Mouse (Mus musculus) cerebellum, adult 18-20 months (tissue): Measurements from ENCODE around the gene Celf2.
"Not testable (repeated sequence)": the region's sequence is repeated elsewhere in the genome, so short reads cannot be mapped to it uniquely, and the experiment has no call there.

Experiments used
- DNase-seq, 2 experiments: peaks; one replicate each; pipeline ENCODE4 v3.0.0; 2021

Gene Celf2

GRCm38 (mm10) chr2:7378736-7379135 is 130.6 kb downstream of the Celf2 start:
- no peak for DNase-seq

DNA sequence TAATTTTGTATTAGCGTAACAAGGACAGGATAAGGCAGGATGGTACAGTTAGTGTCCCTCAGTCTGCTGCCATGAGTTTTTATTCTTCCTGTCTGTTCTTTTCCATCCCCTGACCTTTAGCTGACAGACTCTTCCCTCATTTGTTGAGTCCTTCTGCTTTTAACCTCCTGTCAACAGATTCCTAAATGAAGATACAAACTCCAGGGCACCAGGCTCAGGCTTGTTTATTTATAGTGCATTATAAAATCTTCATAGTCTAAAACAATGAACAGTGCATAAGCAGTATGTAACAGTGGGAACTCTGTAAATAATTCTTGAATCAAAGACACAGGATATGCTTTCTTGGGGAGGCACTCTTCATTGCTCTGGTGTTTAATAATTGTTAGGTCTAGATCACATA is 131.5 kb downstream of the Celf2 start:
- DNase-seq, result no peak

DNA sequence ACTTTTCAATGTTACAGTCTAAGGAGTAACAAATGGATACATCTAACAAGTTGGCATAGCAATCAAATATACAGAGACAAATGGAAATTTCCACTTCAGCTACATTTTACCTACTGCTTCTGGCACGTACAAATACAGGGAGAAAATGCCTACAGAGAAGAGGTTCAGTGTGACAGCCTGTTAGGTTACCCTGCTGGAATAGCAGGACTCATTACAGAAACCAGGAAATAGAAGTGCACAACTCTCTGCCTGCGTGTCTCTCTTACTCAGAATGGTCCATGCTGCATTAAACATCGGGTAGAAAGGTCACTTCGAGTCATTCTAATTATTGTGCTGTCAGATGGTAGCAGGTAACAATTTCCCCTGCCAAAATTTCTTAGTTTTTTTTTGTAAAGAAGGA is 141.6 kb downstream of the Celf2 start:
- no peak for DNase-seq

DNA sequence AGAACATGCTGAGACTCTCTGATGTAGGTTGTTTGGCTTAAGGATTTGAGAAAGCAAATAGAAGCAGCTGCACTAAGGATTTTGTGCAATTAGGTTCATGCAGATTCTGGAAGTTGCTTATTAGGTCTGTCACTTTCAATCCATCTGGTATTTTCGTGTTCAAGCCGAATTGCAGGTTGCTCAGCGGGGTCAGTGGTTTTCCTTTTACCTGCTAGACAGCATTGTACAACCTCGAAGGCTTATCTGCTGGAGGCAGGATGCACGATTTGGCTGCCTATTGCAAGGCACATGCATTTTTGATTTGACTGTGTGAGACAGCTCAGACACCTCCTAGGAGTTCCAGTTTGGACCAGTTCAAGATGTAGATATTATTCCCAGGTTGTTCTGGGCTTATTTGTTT is 149.8 kb downstream of the Celf2 start:
- DNase-seq, result no peak

GRCm38 (mm10) chr2:7358816-7359215 is 150.5 kb downstream of the Celf2 start:
- DNase-seq, result no peak

DNA sequence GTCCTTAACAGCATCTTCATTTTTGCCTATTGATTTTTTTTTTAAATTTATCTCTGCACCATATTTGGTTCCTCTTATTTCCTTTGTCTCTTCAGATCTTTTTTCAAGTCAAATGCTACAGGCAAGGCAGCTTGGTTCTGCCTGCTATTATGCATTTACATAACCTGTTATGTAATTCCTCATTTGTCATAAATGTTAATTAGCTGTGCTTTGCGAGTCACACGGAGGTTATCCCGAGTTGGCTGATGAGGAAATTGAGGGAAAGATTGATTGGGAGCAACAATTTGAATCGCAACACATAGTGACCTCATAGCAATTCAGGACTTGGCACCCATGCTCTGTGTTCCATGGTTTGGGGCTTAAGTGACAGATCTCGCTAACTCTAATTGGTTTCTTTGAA is 158.1 kb downstream of the Celf2 start:
- DNase-seq, result no peak

DNA sequence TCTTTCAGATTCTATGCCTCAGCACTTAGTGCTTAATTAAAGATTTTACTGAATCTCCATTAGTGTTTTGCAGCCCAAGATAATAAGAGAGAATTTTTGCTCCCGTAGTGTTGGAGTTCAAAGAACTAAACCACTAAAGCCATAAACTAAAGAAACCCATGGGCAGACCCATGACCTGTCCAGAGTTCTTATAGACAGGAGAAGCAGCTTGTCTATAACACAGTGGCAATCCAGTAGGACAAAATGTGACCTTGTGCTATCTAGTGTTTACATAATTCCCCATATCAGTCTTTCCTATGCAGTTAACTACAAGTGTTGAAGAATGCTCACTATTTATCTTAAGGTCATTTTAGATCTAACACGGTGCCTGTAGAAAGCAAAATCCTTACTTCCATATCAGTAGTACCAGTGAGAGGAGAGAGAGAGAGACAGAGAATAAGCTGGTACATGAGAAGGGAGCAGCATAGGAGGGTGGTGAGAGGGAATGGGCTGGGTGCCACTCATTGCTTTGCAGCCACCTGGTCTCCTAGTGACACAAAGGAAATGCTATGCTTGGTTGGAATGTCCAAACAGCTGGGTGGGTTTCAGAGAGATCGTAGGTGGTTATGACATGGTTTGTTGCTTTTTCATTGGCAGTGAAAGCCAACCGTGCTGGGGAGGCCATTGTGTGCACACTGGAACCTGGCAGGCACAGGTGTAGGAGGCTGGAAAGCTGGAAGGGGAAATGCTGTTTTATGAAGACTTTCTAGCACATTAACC is 162.5 kb downstream of the Celf2 start:
- no peak for DNase-seq

DNA sequence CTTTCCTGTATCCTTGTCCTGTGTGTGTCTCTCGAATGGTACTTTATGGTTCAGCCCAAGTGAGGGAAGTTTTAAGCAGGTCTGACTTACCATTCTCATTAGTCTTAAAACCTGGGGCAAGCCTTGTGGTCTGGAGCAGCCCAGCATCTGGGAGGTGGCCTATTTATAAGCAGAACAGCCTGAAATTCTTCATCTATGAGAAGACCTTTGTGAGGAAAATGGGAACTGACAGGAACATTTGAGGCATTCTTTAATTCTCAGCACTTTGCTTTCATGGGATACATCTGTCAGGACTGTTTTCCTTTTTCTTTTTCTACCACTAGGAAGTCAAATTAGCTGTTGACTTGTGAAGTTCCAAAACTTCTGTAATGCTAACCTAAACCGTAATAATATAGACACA is 164.4 kb downstream of the Celf2 start:
- DNase-seq, result no peak

- DNase-seq, result no peak
These were observed 166.4 kb downstream of the Celf2 start for GRCm38 (mm10) chr2:7342911-7343478.

DNA sequence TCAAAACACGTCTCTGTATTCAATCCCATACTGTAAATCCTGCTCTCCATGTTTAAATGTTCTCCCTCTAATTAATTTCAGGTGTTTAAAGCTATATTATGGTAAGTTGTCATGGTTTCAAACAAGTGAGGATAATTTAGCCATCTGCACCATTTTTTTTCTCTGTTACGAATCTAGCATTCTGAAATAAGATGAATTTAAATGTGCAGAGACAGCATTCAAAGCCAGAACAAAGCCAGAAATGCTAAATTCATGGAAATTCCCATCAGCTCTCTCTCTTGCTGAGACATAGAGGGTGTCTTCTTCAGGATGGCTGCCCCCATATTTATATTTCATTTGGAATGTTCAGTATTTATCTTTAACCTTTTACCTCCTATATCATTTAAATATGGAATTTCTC is 174.5 kb downstream of the Celf2 start:
- no peak for DNase-seq

GRCm38 (mm10) chr2:7328018-7328899 is 181.1 kb downstream of the Celf2 start:
- no peak for DNase-seq

GRCm38 (mm10) chr2:7319760-7320159 is 189.6 kb downstream of the Celf2 start:
- no peak for DNase-seq

GRCm38 (mm10) chr2:7311776-7312175 is 197.6 kb downstream of the Celf2 start:
- DNase-seq, result no peak

DNA sequence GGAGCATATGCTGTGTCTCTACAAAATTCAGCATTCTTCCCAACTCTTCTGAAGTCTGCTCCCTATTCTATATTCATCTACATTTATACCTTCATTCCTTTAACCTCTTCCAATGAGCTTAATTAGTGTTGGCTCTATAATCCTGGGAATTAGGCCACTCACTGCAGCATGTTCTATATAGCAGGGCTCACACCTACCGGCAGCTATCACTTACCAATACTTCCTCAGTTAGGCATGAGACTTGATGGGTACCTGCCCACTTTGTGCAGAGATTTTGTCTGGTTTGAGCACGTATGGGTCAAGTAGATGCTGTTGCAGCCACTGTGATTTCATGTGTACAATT is 198.6 kb downstream of the Celf2 start:
- DNase-seq, result no peak

- DNase-seq, result no peak
These were observed 199.1 kb downstream of the Celf2 start for GRCm38 (mm10) chr2:7310129-7310839.

GRCm38 (mm10) chr2:7309324-7309723 is 200.0 kb downstream of the Celf2 start:
- DNase-seq, result no peak

DNA sequence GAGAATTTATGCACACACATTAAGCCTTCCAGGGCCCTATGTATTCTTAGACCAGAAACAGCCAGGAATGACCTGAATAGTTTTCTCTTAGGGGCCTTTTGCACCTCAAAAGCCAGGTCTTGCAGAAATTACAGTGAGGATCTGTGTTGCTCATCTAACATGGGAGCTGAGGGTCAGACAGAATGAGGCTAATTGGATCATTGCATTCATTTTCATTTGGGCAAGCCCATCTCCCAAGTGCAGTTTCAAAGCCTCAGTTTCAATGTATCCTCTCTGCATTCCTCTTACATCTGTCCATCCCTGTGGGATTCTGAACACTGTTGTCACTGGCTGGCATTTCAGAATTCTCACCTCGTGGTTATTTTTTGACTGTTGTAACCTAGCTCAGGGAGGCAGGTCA is 200.6 kb downstream of the Celf2 start:
- DNase-seq, result no peak

GRCm38 (mm10) chr2:7287434-7287833 is 221.9 kb downstream of the Celf2 start:
- no peak for DNase-seq

DNA sequence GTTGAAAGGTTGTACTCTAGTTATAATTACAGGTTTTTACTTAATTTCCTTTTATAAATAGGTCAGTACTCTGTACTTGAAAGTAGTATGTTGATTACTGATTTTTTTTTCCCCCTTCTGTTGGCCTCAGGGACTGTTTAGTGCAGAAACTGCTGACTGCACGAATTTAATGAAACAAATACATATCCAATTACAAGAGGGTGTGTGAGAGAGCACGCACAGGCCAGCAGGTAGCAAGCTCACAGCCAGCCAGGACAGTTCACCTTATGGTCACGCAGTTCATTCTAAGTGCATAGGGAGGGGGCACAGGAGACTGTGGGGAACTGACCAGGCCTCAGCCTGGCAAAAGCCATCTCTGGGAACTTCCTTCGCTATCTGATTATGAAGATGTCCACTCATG is 236.1 kb downstream of the Celf2 start:
- DNase-seq, result peak in 1 of 2 experiments; percentile 4

GRCm38 (mm10) chr2:7270051-7270450 is 239.3 kb downstream of the Celf2 start:
- DNase-seq, result no peak

DNA sequence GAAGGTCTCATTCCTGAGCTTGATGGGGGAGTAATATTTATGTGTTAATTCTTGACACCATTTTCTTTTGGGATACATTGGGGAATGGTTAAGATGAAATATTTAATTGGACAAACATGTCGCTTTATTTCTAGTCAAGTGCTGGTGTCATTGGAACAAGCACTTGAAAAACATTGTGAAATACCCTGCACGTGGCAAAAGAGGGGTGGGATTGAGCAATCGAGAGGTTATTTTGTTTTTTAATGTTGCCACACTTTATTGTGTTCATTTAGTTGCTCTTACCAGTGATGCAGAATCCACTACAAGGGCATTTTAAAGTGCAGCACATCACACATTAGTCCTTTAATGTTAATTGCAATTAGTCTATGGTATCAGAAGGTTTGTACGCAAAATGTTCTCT is 242.2 kb downstream of the Celf2 start:
- DNase-seq, result no peak

DNA sequence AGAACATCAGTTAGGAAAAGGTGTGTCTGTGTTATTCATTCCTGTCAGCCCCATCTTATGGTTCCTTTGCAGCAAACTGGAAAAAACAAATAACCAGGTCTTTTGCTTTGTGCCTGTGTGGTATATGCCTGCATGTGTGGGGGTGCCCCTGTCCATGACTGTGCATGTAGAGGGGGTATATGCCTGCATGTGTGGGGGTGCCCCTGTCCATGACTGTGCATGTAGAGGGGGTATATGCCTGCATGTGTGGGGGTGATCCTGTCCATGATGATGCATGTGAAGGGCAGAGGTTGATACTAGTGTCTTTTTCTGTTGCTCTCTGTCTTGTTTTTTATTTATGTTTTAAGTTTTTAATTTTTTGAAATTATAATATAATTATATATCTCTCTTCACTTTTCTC is 246.7 kb downstream of the Celf2 start:
- DNase-seq, result not testable (repeated sequence)

- no peak for DNase-seq
These were observed 249.2 kb downstream of the Celf2 start for GRCm38 (mm10) chr2:7260186-7260585.
